Mouse (Mus musculus): ENCODE measurements around the gene Tas1r1.

- TF ChIP-seq TAL1 (IDR thresholded peaks at IDR 0.05; ENCODE audit: low read length) (no peak), GATA1 (IDR thresholded peaks at IDR 0.05; ENCODE audit: low read length) (no peak)
Observed at GRCm38 (mm10) chr4:152067280-152067679, 28.9 kb upstream of the Tas1r1 start.

Data from erythroblast, embryonic 14.5 days (primary cell).